Mouse (Mus musculus): ENCODE measurements around the gene Sprr2a2. TPM values are rescaled to one million over a fixed set of nuclear protein-coding genes. Genes with fewer than 3 reads are reported as not detected.
"Not testable (repeated sequence)": the region's sequence is repeated elsewhere in the genome, so short reads cannot be mapped to it uniquely, and the experiment has no call there.

The Sprr2a2 gene
- polyA plus RNA-seq, 1 experiment = not detected

GRCm38 (mm10) chr3:92248494-92248893 is 32.8 kb downstream of the Sprr2a2 start:
- H3K4me1 ChIP-seq; H3K4me3 ChIP-seq (replicated peaks); H3K27me3 ChIP-seq (replicated peaks); H3K9me3 ChIP-seq; H3K36me3 ChIP-seq (replicated peaks; ENCODE audit: low read length): not testable (repeated sequence)

- not testable (repeated sequence) for H3K4me1 ChIP-seq; H3K4me3 ChIP-seq (replicated peaks); H3K9me3 ChIP-seq; H3K27me3 ChIP-seq (replicated peaks); H3K36me3 ChIP-seq (replicated peaks; ENCODE audit: low read length)
Observed at GRCm38 (mm10) chr3:92250450-92250849, 34.7 kb downstream of the Sprr2a2 start.

GRCm38 (mm10) chr3:92253860-92254259 is 38.1 kb downstream of the Sprr2a2 start:
- not testable (repeated sequence) for H3K4me3 ChIP-seq (replicated peaks); H3K27me3 ChIP-seq (replicated peaks); H3K9me3 ChIP-seq; H3K4me1 ChIP-seq; H3K36me3 ChIP-seq (replicated peaks; ENCODE audit: low read length)

- not testable (repeated sequence) for H3K36me3 ChIP-seq (replicated peaks; ENCODE audit: low read length); H3K9me3 ChIP-seq; H3K27me3 ChIP-seq (replicated peaks); H3K4me3 ChIP-seq (replicated peaks); H3K4me1 ChIP-seq
Observed at GRCm38 (mm10) chr3:92258526-92258925, 42.8 kb downstream of the Sprr2a2 start.

- H3K4me1 ChIP-seq; H3K36me3 ChIP-seq (replicated peaks; ENCODE audit: low read length); H3K27me3 ChIP-seq (replicated peaks); H3K9me3 ChIP-seq; H3K4me3 ChIP-seq (replicated peaks): not testable (repeated sequence)
Observed at GRCm38 (mm10) chr3:92263462-92263861, 47.7 kb downstream of the Sprr2a2 start.

GRCm38 (mm10) chr3:92271414-92271985 is 55.8 kb downstream of the Sprr2a2 start:
- not testable (repeated sequence) for H3K4me3 ChIP-seq (replicated peaks); H3K27me3 ChIP-seq (replicated peaks); H3K36me3 ChIP-seq (replicated peaks; ENCODE audit: low read length); H3K9me3 ChIP-seq; H3K4me1 ChIP-seq

- not testable (repeated sequence) for H3K4me3 ChIP-seq (replicated peaks); H3K4me1 ChIP-seq; H3K9me3 ChIP-seq; H3K36me3 ChIP-seq (replicated peaks; ENCODE audit: low read length); H3K27me3 ChIP-seq (replicated peaks)
Observed at GRCm38 (mm10) chr3:92273504-92273903, 57.8 kb downstream of the Sprr2a2 start.

- H3K4me3 ChIP-seq (replicated peaks); H3K9me3 ChIP-seq; H3K4me1 ChIP-seq; H3K27me3 ChIP-seq (replicated peaks); H3K36me3 ChIP-seq (replicated peaks; ENCODE audit: low read length): not testable (repeated sequence)
Observed at GRCm38 (mm10) chr3:92274018-92274417, 58.3 kb downstream of the Sprr2a2 start.

GRCm38 (mm10) chr3:92279663-92280062 is 63.9 kb downstream of the Sprr2a2 start:
- not testable (repeated sequence) for H3K36me3 ChIP-seq (replicated peaks; ENCODE audit: low read length); H3K4me1 ChIP-seq; H3K27me3 ChIP-seq (replicated peaks); H3K4me3 ChIP-seq (replicated peaks); H3K9me3 ChIP-seq

GRCm38 (mm10) chr3:92280963-92281606 is 65.4 kb downstream of the Sprr2a2 start:
- H3K36me3 ChIP-seq (replicated peaks; ENCODE audit: low read length); H3K9me3 ChIP-seq; H3K4me1 ChIP-seq; H3K4me3 ChIP-seq (replicated peaks); H3K27me3 ChIP-seq (replicated peaks): not testable (repeated sequence)

GRCm38 (mm10) chr3:92285101-92285500 is 69.4 kb downstream of the Sprr2a2 start, which contains the start of gene Sprr2a3:
Gene Sprr2a3, plus strand, starts transcription at chr3:92285417.
- H3K27me3 ChIP-seq (replicated peaks); H3K9me3 ChIP-seq: not testable (repeated sequence)

GRCm38 (mm10) chr3:92288489-92288888 is 72.8 kb downstream of the Sprr2a2 start:
- not testable (repeated sequence) for H3K4me1 ChIP-seq; H3K9me3 ChIP-seq; H3K27me3 ChIP-seq (replicated peaks); H3K4me3 ChIP-seq (replicated peaks); H3K36me3 ChIP-seq (replicated peaks; ENCODE audit: low read length)

More at GRCm38 (mm10) chr3:92285101-92285500, 69.4 kb downstream of the Sprr2a2 start, which contains the start of gene Sprr2a3:
- not testable (repeated sequence) for H3K4me1 ChIP-seq; H3K36me3 ChIP-seq (replicated peaks; ENCODE audit: low read length); H3K4me3 ChIP-seq (replicated peaks)

Other genes starting within 250 kb of the Sprr2a2 start
- not detected in 2 replicates for gene Pglyrp3, start 201.3 kb upstream of the Sprr2a2 start, polyA plus RNA-seq (2012; ENCODE audit: insufficient read depth, low replicate concordance)
- not detected in 2 replicates for gene Lor, start 132.8 kb upstream of the Sprr2a2 start, polyA plus RNA-seq (2012; ENCODE audit: insufficient read depth, low replicate concordance)
- not detected in 2 replicates for gene Prr9, start 92.0 kb upstream of the Sprr2a2 start, polyA plus RNA-seq (2012; ENCODE audit: insufficient read depth, low replicate concordance)
- not detected in 2 replicates for gene Lelp1, start 73.2 kb upstream of the Sprr2a2 start, polyA plus RNA-seq (2012; ENCODE audit: insufficient read depth, low replicate concordance)
- gene Sprr2a1, start 121 bp upstream of the Sprr2a2 start, polyA plus RNA-seq (2012; ENCODE audit: insufficient read depth, low replicate concordance) = not detected in 2 replicates
- not detected in 2 replicates for gene Sprr2a3, start 69.5 kb downstream of the Sprr2a2 start, polyA plus RNA-seq (2012; ENCODE audit: insufficient read depth, low replicate concordance)
- not detected in 2 replicates for gene Sprr2b, start 100.7 kb downstream of the Sprr2a2 start, polyA plus RNA-seq (2012; ENCODE audit: insufficient read depth, low replicate concordance)
- gene Sprr2d, start 123.2 kb downstream of the Sprr2a2 start, polyA plus RNA-seq (2012; ENCODE audit: insufficient read depth, low replicate concordance) = not detected in 2 replicates
- gene Sprr2e, start 136.2 kb downstream of the Sprr2a2 start, polyA plus RNA-seq (2012; ENCODE audit: insufficient read depth, low replicate concordance) = not detected in 2 replicates
- gene Sprr2f, start 149.3 kb downstream of the Sprr2a2 start, polyA plus RNA-seq (2012; ENCODE audit: insufficient read depth, low replicate concordance) = not detected in 2 replicates
- not detected in 2 replicates for gene Sprr2h, start 169.8 kb downstream of the Sprr2a2 start, polyA plus RNA-seq (2012; ENCODE audit: insufficient read depth, low replicate concordance)
- not detected in 2 replicates for gene Sprr2i, start 192.1 kb downstream of the Sprr2a2 start, polyA plus RNA-seq (2012; ENCODE audit: insufficient read depth, low replicate concordance)
- not detected in 2 replicates for gene Sprr2j-ps, start 202.2 kb downstream of the Sprr2a2 start, polyA plus RNA-seq (2012; ENCODE audit: insufficient read depth, low replicate concordance)
- 10.6 and 37.8 TPM in 2 replicates for gene Gm9774, start 213.5 kb downstream of the Sprr2a2 start, polyA plus RNA-seq (2012; ENCODE audit: insufficient read depth, low replicate concordance)
- gene Sprr2k, start 216.7 kb downstream of the Sprr2a2 start, polyA plus RNA-seq (2012; ENCODE audit: insufficient read depth, low replicate concordance) = not detected in 2 replicates
- not detected in 2 replicates for gene Sprr1b, start 222.9 kb downstream of the Sprr2a2 start, polyA plus RNA-seq (2012; ENCODE audit: insufficient read depth, low replicate concordance)
- not detected in 2 replicates for gene Sprr3, start 242.8 kb downstream of the Sprr2a2 start, polyA plus RNA-seq (2012; ENCODE audit: insufficient read depth, low replicate concordance)

All from megakaryocyte, embryonic 14.5 days (primary cell).